Mouse (Mus musculus) intestine, postnatal 0 days (tissue): ENCODE results near the gene Smco4. TPM values are rescaled to one million over a fixed set of nuclear protein-coding genes. Genes with fewer than 3 reads are reported as not detected.
"Not testable (repeated sequence)": the region's sequence is repeated elsewhere in the genome, so short reads cannot be mapped to it uniquely, and the experiment has no call there.

ENCODE experiments used
- ATAC-seq: fragments of 200-750 bp; cut with Nextera tagmentation; 2 replicates; pipeline ENCODE4 v1.8.0; 2017; ENCODE audit warnings: mild to moderate bottlenecking, moderate TSS enrichment, moderate library complexity
- H3K27ac ChIP-seq: fragments of 300-500 bp; sonication (generic); 2 replicates; pipeline ENCODE4 v1.5.1; 2014; ENCODE audit warnings: mild to moderate bottlenecking, low read depth, low read length, moderate library complexity
- H3K27me3 ChIP-seq: fragments of 300-500 bp; sonication (generic); replicated peaks from 2 replicates; pipeline ENCODE4 v1.6.1; 2014; ENCODE audit warnings: low read length, mixed read lengths; ENCODE audit not compliant: control insufficient read depth, insufficient read depth
- H3K36me3 ChIP-seq: fragments of 300-500 bp; sonication (generic); 2 replicates; pipeline ENCODE4 v1.6.1; 2014; ENCODE audit warnings: mild to moderate bottlenecking, moderate library complexity; ENCODE audit not compliant: control insufficient read depth, insufficient read depth
- H3K4me1 ChIP-seq: fragments of 300-500 bp; sonication (generic); replicated peaks from 2 replicates; pipeline ENCODE4 v1.6.1; 2014; ENCODE audit warnings: antibody characterized with exemption, low read length, mixed read lengths; ENCODE audit not compliant: control insufficient read depth, insufficient read depth
- H3K4me2 ChIP-seq: fragments of 300-500 bp; sonication (generic); replicated peaks from 2 replicates; pipeline ENCODE4 v1.6.1; 2014; ENCODE audit warnings: low read depth, mild to moderate bottlenecking, moderate library complexity
- H3K4me3 ChIP-seq: fragments of 300-500 bp; sonication (generic); 2 replicates; pipeline ENCODE4 v1.5.1; 2014; ENCODE audit warnings: low read depth, low read length
- H3K9ac ChIP-seq: fragments of 300-500 bp; sonication (generic); 2 replicates; pipeline ENCODE4 v1.6.1; 2014; ENCODE audit warnings: mild to moderate bottlenecking, low read depth, low read length
- H3K9me3 ChIP-seq: fragments of 300-500 bp; sonication (generic); 2 replicates; pipeline ENCODE4 v1.6.1; 2016; ENCODE audit warnings: mixed run types; ENCODE audit not compliant: control insufficient read depth
- CTCF ChIP-seq: sonication (generic); IDR thresholded peaks from 2 replicates; pipeline ENCODE4 v1.5.1; 2016; ENCODE audit warnings: low read depth, mild to moderate bottlenecking, control low read depth, antibody characterized with exemption, moderate library complexity
- WGBS: fragments of 180-500 bp; shearing (Covaris S2); extraction: QIAGEN DNeasy Blood & Tissue Kit; methylation state at CpG from one replicate; pipeline ENCODE4 v1.1.7; 2014; 5-methylcytosine and 5-hydroxymethylcytosine counted together
- polyA plus RNA-seq: library from polyadenylated mRNA; unstranded; fragments of >200 nt; fragmentation: Nextera tagmentation; extraction: Ambion mirVana; gene quantifications from 2 replicates; pipeline ENCODE4 v1.2.1, GENCODE M21; 2015

Smco4 gene
- polyA plus RNA-seq, 1 experiment from 2014 or later = 4.3 TPM

DNA sequence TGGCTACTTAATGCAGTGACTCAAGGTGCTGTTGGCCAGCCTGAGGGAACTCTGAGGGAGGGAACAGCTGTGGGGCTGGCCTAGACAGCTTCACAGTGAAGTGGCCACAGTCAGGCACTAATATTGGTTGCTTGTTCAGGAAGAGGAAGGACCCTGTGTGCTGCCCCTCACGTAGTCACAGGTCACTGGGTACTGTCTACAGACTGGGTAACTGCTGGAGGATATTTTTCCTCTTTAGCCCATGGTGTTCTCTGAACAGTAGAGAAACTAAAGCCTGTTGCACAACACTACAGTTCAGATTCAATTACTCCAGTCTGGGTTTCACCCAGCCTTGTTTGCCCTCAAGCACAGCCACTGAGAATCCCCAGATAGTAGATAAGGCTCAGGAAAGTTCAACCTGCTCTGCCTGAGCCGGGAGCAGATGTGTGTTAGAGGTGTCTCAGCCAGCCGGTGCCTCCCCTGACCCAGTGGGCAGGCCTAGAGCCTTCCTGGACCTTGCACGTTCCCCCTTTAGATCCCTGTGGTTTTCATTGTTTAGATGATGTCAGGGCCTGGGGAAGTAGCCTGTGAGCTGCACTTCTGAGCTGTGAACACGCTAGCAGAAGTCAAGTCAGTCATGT, 48.6 kb downstream of the Smco4 start:
- ATAC-seq = peak; percentile 85
- no peak overlapping the region for H3K4me3 ChIP-seq
- WGBS = 21% methylated on average over 5 of the region's 5 CpGs
- H3K9me3 ChIP-seq = no peaks in the 10 kb centered on the region
- no peaks in the 10 kb centered on the region for H3K27me3 ChIP-seq
- TF ChIP-seq CTCF = no peak
- H3K4me1 ChIP-seq = peaks cover 10% of the 10 kb centered on the region; the same call in 1 of the 2 replicates
- H3K36me3 ChIP-seq = 0 out of 2 replicates have a peak, but pooled peaks cover 9% of the 10 kb centered on the region
- peak overlapping the region; percentile 73 for H3K27ac ChIP-seq
- no peak overlapping the region for H3K9ac ChIP-seq
- no peak overlapping the region for H3K4me2 ChIP-seq

DNA sequence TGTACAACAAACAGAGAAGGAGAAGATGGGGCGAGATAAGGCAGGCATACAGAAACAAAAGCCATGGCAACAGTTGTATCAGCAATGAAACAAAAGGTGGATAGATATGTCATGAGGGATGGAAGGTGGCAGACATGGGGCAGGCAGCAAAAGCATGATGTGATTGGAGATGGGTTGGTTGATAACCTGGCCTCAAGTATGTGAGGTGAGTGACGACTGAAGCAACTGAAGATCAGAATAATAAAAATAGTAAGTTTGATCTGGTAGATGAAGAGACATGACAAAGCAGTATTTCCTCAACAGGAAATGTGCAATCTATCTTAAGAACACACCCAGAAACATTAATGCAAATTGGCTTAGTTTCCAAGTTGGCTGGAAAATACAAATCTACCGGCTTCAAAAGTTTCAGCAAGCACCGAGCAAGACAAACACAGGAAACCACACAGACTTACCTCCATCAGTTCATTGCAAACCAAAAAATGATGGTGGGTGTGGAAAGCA, 57.3 kb downstream of the Smco4 start:
- H3K4me1 ChIP-seq = no peaks in the 10 kb centered on the region
- 64% methylated on average over 4 of the region's 4 CpGs for WGBS
- 0 out of 2 replicates have a peak, but pooled peaks cover 3% of the 10 kb centered on the region for H3K36me3 ChIP-seq
- no peaks in the 10 kb centered on the region for H3K9me3 ChIP-seq
- no peak overlapping the region for H3K4me2 ChIP-seq
- H3K27ac ChIP-seq = no peak overlapping the region
- no peak for ATAC-seq
- no peak for TF ChIP-seq CTCF
- no peak overlapping the region for H3K9ac ChIP-seq
- no peak overlapping the region for H3K4me3 ChIP-seq
- no peaks in the 10 kb centered on the region for H3K27me3 ChIP-seq

DNA sequence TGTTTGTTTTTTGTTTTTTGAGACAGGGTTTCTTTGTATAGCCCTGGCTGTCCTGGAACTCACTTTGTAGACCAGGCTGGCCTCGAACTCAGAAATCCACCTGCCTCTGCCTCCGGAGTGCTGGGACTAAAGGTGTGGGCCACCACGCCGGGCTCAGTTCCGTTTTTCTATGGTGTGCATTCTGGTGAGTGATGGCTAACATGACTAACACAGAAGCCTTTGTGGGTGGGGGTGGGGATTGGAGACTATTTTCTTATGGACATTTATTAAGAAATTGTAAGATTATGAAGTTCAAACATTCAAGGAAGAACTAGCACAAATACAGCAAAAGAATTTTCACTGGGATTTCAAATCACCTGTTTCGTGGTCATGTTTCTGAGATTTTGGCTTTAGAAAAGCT, 57.8 kb downstream of the Smco4 start:
- not testable (repeated sequence) for H3K36me3 ChIP-seq, H3K4me1 ChIP-seq, H3K27me3 ChIP-seq, ATAC-seq, H3K27ac ChIP-seq, H3K4me3 ChIP-seq, H3K9ac ChIP-seq, H3K4me2 ChIP-seq, H3K9me3 ChIP-seq
- WGBS = 93% methylated on average over 6 of the region's 6 CpGs

DNA sequence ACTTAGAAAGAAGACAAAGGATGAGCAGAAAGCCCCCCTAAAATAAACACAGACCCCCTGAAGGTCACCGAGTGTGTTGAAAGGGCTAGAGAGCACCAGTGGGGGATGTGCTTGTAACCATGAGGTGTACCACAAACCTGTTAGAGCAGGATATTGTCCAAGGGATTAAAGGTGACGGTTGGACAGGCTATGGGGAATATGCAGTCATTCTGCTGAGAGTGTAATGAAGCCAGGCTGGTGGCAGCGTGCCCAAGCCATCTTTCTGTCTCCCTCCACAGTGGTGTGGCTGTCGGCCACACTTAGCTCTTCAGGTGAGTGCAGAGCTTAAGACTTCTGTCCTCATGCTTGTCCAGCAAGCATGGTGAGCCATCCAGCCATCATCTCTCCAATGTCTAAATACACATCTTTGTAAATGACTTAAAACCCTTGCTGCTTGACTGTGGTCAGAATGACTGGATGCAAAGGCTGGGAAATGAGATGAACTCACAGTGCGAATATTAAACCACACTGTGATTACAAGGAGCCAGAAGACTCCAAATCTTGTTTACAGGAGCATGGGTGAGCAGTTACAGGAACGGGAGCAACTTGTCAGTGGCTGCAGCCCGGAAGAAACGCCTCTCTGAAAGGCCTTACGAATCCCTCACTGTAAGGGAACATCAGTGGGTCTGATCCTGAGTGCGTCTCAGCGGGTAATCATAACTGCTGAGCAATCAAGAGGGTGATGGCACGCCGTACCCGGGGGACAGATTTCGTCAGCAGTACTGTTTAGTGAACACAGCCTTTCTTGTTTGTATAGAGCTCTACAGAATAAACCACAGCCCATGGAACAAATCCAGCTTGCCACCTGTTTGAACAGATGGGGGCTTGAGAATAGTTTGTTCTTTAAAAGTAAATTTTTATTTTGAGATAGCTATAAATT, 59.0 kb downstream of the Smco4 start:
- 52% methylated on average over 15 of the region's 15 CpGs for WGBS
- no peak for ATAC-seq
- no peak for TF ChIP-seq CTCF
- Histone ChIP-seq H3K27ac (no peak overlapping the region), H3K4me1 (no peaks in the 10 kb centered on the region), H3K4me3 (no peak overlapping the region), H3K9ac (no peak overlapping the region), H3K36me3 (no peaks in the 10 kb centered on the region), H3K4me2 (no peak overlapping the region), H3K9me3 (no peaks in the 10 kb centered on the region), H3K27me3 (no peaks in the 10 kb centered on the region)

DNA sequence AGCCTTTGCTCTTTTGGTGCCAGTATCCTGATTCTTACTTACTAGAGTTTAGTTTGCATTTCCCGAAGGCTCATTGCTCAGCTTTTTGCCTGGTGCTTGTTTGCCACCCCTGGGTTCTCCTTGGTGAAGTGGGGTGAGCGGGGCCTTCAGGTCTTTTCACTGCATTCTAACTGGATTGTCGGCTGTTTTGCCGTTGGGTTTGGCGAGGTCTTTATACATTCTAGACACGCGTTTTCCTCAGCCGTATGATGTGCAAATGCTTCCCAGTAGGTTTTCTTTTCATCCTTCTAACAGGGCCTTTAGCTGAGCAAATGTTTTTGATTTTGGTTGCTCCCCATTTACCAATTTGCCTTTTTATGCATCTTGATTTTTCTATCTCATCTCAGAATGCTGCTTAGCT, 60.1 kb downstream of the Smco4 start:
- Histone ChIP-seq H3K27me3 (no peaks in the 10 kb centered on the region), H3K4me3 (no peak overlapping the region), H3K9me3 (no peaks in the 10 kb centered on the region), H3K4me2 (no peak overlapping the region), H3K36me3 (no peaks in the 10 kb centered on the region), H3K27ac (no peak overlapping the region), H3K4me1 (no peaks in the 10 kb centered on the region), H3K9ac (no peak overlapping the region)
- no peak for ATAC-seq
- TF ChIP-seq CTCF = no peak
- 88% methylated on average over 8 of the region's 8 CpGs for WGBS

DNA sequence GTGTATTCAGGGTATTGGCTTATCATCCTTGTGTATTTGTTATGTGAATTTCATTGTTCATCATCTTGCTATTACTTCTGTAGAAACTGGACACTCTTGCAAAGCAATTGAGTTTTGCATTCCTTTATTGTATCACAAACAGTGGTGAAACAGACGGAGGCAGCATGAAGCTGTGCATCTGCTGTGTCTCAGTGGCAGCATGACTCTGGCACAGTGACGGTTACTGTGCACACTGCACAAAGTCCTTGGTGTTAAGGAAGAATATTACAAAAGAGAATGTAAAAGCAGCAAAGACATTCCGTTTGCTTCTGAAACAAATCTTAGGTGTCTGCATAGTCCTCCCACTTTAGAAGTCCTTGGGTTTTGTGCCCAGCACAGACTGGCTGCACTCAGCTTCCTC, 67.2 kb downstream of the Smco4 start:
- Histone ChIP-seq H3K4me3 (no peak overlapping the region), H3K4me1 (no peaks in the 10 kb centered on the region), H3K9me3 (no peaks in the 10 kb centered on the region), H3K27ac (no peak overlapping the region), H3K9ac (no peak overlapping the region), H3K4me2 (no peak overlapping the region), H3K27me3 (no peaks in the 10 kb centered on the region), H3K36me3 (no peaks in the 10 kb centered on the region)
- 59% methylated on average over 3 of the region's 3 CpGs for WGBS
- no peak for ATAC-seq
- TF ChIP-seq CTCF = no peak
